Mouse (Mus musculus) forebrain, embryonic 11.5 days (tissue): ENCODE data around the gene Slc25a12. TPM values are rescaled to one million over a fixed set of nuclear protein-coding genes. Genes with fewer than 3 reads are reported as not detected.

ENCODE experiments used
- ATAC-seq: fragments of 200-750 bp; cut with Nextera tagmentation; replicated peaks from 2 replicates; pipeline ENCODE4 v1.8.0; 2017; ENCODE audit warnings: moderate TSS enrichment; ENCODE audit not compliant: low FRiP score
- DNase-seq: peaks from one replicate; pipeline ENCODE4 v3.0.0-alpha.2; 2017; ENCODE audit warnings: low spot score
- H3K27ac ChIP-seq: fragments of 300-500 bp; sonication (generic); 2 replicates; pipeline ENCODE4 v1.5.1; 2014; ENCODE audit warnings: low read depth, low read length
- H3K27me3 ChIP-seq: fragments of 300-500 bp; sonication (generic); 2 replicates; pipeline ENCODE4 v1.6.1; 2014; ENCODE audit warnings: mild to moderate bottlenecking, low read length, mixed read lengths; ENCODE audit not compliant: control insufficient read depth, insufficient read depth
- H3K36me3 ChIP-seq: fragments of 300-500 bp; sonication (generic); 2 replicates; pipeline ENCODE4 v1.6.1; 2014; ENCODE audit warnings: mild to moderate bottlenecking, low read length, moderate library complexity, mixed read lengths; ENCODE audit not compliant: control insufficient read depth, insufficient read depth
- H3K4me1 ChIP-seq: fragments of 300-500 bp; sonication (generic); replicated peaks from 2 replicates; pipeline ENCODE4 v1.6.1; 2014; ENCODE audit warnings: low read length, mixed read lengths; ENCODE audit not compliant: control insufficient read depth, insufficient read depth
- H3K4me2 ChIP-seq: fragments of 300-500 bp; sonication (generic); 2 replicates; pipeline ENCODE4 v1.6.1; 2014; ENCODE audit warnings: low read depth, mild to moderate bottlenecking, low read length, moderate library complexity, mixed read lengths; ENCODE audit not compliant: severe bottlenecking
- H3K4me3 ChIP-seq: fragments of 300-500 bp; sonication (generic); 2 replicates; pipeline ENCODE4 v1.5.1; 2014; ENCODE audit warnings: low read depth, low read length
- H3K9ac ChIP-seq: fragments of 300-500 bp; sonication (generic); 2 replicates; pipeline ENCODE4 v1.6.1; 2014; ENCODE audit warnings: low read length
- H3K9me3 ChIP-seq: fragments of 300-500 bp; sonication (generic); 2 replicates; pipeline ENCODE4 v1.6.1; 2016; ENCODE audit warnings: low read length, mixed read lengths; ENCODE audit not compliant: control insufficient read depth
- WGBS: fragments of 180-500 bp; shearing (Covaris S2); extraction: QIAGEN DNeasy Blood & Tissue Kit; methylation state at CpG from one replicate; pipeline ENCODE4 v1.1.7; 2014; 5-methylcytosine and 5-hydroxymethylcytosine counted together
- polyA plus RNA-seq: library from polyadenylated mRNA; unstranded; fragments of >200 nt; fragmentation: Nextera tagmentation; extraction: Ambion mirVana; gene quantifications from 2 replicates; pipeline ENCODE4 v1.2.1, GENCODE M21; 2014

Slc25a12 gene
- polyA plus RNA-seq, 1 experiment from 2014 or later: 50.6 TPM

DNA sequence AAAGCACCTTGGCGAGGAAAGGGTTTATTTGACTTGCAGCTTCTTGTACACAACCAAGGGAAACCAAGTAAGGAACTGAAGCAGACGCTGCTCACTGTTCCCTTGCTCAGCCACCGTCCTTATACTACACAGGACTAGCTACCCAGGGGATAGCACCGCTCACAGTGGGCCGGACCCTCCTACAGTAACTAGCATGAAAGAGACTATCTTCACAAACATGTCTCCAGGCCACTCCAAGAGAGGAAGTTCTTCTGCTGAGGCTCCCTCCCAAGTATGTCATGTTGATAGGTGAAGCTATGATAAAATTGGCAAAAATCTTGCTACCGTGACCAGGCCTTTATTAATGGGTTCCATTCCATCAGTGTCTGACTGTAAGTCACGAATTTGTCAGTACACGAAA, 98.9 kb downstream of the Slc25a12 start:
- no peak overlapping the region for H3K4me3 ChIP-seq

GRCm38 (mm10) chr2:71264585-71264984, 103.0 kb downstream of the Slc25a12 start:
- Histone ChIP-seq H3K9me3 (no peaks in the 10 kb centered on the region), H3K4me1 (no peaks in the 10 kb centered on the region), H3K36me3 (peaks cover 11% of the 10 kb centered on the region), H3K27me3 (no peaks in the 10 kb centered on the region), H3K4me3 (no peak overlapping the region), H3K27ac (no peak overlapping the region), H3K4me2 (no peak overlapping the region), H3K9ac (no peak overlapping the region)
- no peak for DNase-seq
- 94% methylated on average over 20 of the region's 20 CpGs for WGBS
- ATAC-seq: no peak

More for the DNA sequence above, 98.9 kb downstream of the Slc25a12 start:
- DNase-seq (no peak), ATAC-seq (no peak)
- Histone ChIP-seq H3K4me2 (no peak overlapping the region), H3K9me3 (no peaks in the 10 kb centered on the region), H3K36me3 (peaks cover 8% of the 10 kb centered on the region), H3K9ac (no peak overlapping the region), H3K4me1 (no peaks in the 10 kb centered on the region), H3K27ac (no peak overlapping the region), H3K27me3 (no peaks in the 10 kb centered on the region)
- 94% methylated on average over 8 of the region's 8 CpGs for WGBS

GRCm38 (mm10) chr2:71256581-71256980, 111.0 kb downstream of the Slc25a12 start:
- Histone ChIP-seq H3K36me3 (peaks cover 7% of the 10 kb centered on the region; the same call in 1 of the 2 replicates), H3K4me3 (no peak overlapping the region), H3K9me3 (no peaks in the 10 kb centered on the region), H3K4me1 (no peaks in the 10 kb centered on the region), H3K4me2 (no peak overlapping the region), H3K27me3 (no peaks in the 10 kb centered on the region), H3K9ac (no peak overlapping the region), H3K27ac (no peak overlapping the region)
- ATAC-seq (no peak), DNase-seq (no peak)
- 93% methylated on average over 7 of the region's 7 CpGs for WGBS

GRCm38 (mm10) chr2:71254836-71255235, 112.7 kb downstream of the Slc25a12 start:
- Histone ChIP-seq H3K36me3 (peaks cover 6% of the 10 kb centered on the region; the same call in 1 of the 2 replicates), H3K4me2 (no peak overlapping the region), H3K27me3 (no peaks in the 10 kb centered on the region), H3K4me1 (no peaks in the 10 kb centered on the region), H3K4me3 (no peak overlapping the region), H3K9ac (no peak overlapping the region), H3K9me3 (no peaks in the 10 kb centered on the region), H3K27ac (no peak overlapping the region)
- no peak for ATAC-seq
- 86% methylated on average over 4 of the region's 4 CpGs for WGBS
- no peak for DNase-seq

DNA sequence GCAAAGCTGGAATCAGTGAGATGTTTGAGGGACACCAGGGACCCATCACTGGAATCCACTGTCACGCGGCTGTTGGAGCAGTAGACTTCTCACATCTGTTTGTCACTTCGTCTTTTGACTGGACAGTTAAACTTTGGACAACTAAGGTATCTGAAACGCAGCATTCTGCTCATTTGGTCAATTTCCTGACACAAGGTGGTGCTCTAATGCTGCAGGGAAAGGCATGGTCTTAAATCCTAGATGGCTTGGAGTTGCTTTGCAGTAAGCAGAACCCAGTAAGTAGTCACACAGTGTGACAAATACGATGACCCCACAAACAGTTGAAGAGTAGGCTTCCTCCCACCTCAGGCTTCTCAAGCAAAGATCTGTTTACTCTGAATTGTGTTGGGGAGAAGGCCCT, 116.7 kb downstream of the Slc25a12 start:
- Histone ChIP-seq H3K4me2 (no peak overlapping the region), H3K27ac (no peak overlapping the region), H3K4me3 (no peak overlapping the region), H3K36me3 (peaks cover 2% of the 10 kb centered on the region; the same call in 1 of the 2 replicates), H3K4me1 (no peaks in the 10 kb centered on the region), H3K9ac (no peak overlapping the region), H3K27me3 (no peaks in the 10 kb centered on the region), H3K9me3 (no peaks in the 10 kb centered on the region)
- 80% methylated on average over 5 of the region's 5 CpGs for WGBS
- ATAC-seq: no peak
- no peak for DNase-seq

GRCm38 (mm10) chr2:71248071-71248470, 119.5 kb downstream of the Slc25a12 start:
- Histone ChIP-seq H3K4me3 (no peak overlapping the region), H3K9ac (no peak overlapping the region), H3K27me3 (no peaks in the 10 kb centered on the region), H3K9me3 (no peaks in the 10 kb centered on the region), H3K27ac (no peak overlapping the region), H3K36me3 (peaks cover 2% of the 10 kb centered on the region; the same call in 1 of the 2 replicates), H3K4me1 (peaks cover 6% of the 10 kb centered on the region; the same call in 1 of the 2 replicates), H3K4me2 (no peak overlapping the region)
- DNase-seq: no peak
- ATAC-seq: no peak
- WGBS: 82% methylated on average over 3 of the region's 3 CpGs

- no peaks in the 10 kb centered on the region for H3K9me3 ChIP-seq
- H3K27me3 ChIP-seq: no peaks in the 10 kb centered on the region
- peaks cover 6% of the 10 kb centered on the region; the same call in 1 of the 2 replicates for H3K4me1 ChIP-seq
- ATAC-seq: no peak
- peaks cover 2% of the 10 kb centered on the region; the same call in 1 of the 2 replicates for H3K36me3 ChIP-seq
- H3K9ac ChIP-seq: no peak overlapping the region
- H3K4me2 ChIP-seq: no peak overlapping the region
- no peak overlapping the region for H3K27ac ChIP-seq
- DNase-seq: no peak
- 89% methylated on average over 5 of the region's 5 CpGs for WGBS
- H3K4me3 ChIP-seq: no peak overlapping the region
Measured at GRCm38 (mm10) chr2:71246096-71246495, 121.5 kb downstream of the Slc25a12 start.

GRCm38 (mm10) chr2:71245416-71245815, 122.1 kb downstream of the Slc25a12 start:
- Histone ChIP-seq H3K4me1 (peaks cover 6% of the 10 kb centered on the region; the same call in 1 of the 2 replicates), H3K9me3 (no peaks in the 10 kb centered on the region), H3K9ac (no peak overlapping the region), H3K27me3 (no peaks in the 10 kb centered on the region), H3K27ac (peak overlapping the region; percentile 75), H3K4me2 (no peak overlapping the region), H3K4me3 (no peak overlapping the region), H3K36me3 (peaks cover 2% of the 10 kb centered on the region; the same call in 1 of the 2 replicates)
- peak; percentile 53 for DNase-seq
- peak; percentile 77 for ATAC-seq
- WGBS: 64% methylated on average over 3 of the region's 3 CpGs

- DNase-seq (no peak), ATAC-seq (no peak)
- Histone ChIP-seq H3K27me3 (no peaks in the 10 kb centered on the region), H3K36me3 (peaks cover under 1% of the 10 kb centered on the region; the same call in 1 of the 2 replicates), H3K27ac (peak overlapping the region; percentile 75; the same call in 1 of the 2 replicates), H3K9ac (no peak overlapping the region), H3K4me2 (no peak overlapping the region), H3K4me3 (no peak overlapping the region), H3K4me1 (peaks cover 6% of the 10 kb centered on the region; the same call in 1 of the 2 replicates), H3K9me3 (no peaks in the 10 kb centered on the region)
- WGBS: 40% methylated on average over 7 of the region's 7 CpGs
Measured at GRCm38 (mm10) chr2:71244807-71245206, 122.7 kb downstream of the Slc25a12 start.
